Mouse (Mus musculus): Measurements from ENCODE around the gene Atp6v1g2.

Gene Atp6v1g2

GRCm38 (mm10) chr17:35254241-35255098 is 21.0 kb downstream of the Atp6v1g2 start:
- DNase-seq (ENCODE audit: low spot score in 2 of 2), result no peak

- DNase-seq (ENCODE audit: low spot score in 2 of 2), result no peak
Observed at GRCm38 (mm10) chr17:35255301-35255700, 21.8 kb downstream of the Atp6v1g2 start.

- no peak for DNase-seq (ENCODE audit: low spot score in 2 of 2)
Observed at GRCm38 (mm10) chr17:35255704-35256103, 22.2 kb downstream of the Atp6v1g2 start.

- no peak for DNase-seq (ENCODE audit: low spot score in 2 of 2)
Observed at GRCm38 (mm10) chr17:35257378-35257777, 23.9 kb downstream of the Atp6v1g2 start.

GRCm38 (mm10) chr17:35257824-35258491 is 24.5 kb downstream of the Atp6v1g2 start:
- DNase-seq (ENCODE audit: low spot score in 2 of 2), result peak; percentile 90 to 92

- peak in 1 of 2 experiments; percentile 34 for DNase-seq (ENCODE audit: low spot score in 2 of 2)
Observed at GRCm38 (mm10) chr17:35258492-35259478, 25.3 kb downstream of the Atp6v1g2 start.

GRCm38 (mm10) chr17:35259621-35260020 is 26.2 kb downstream of the Atp6v1g2 start:
- DNase-seq (ENCODE audit: low spot score in 2 of 2), result no peak

GRCm38 (mm10) chr17:35261651-35262050 is 28.2 kb downstream of the Atp6v1g2 start:
- DNase-seq (ENCODE audit: low spot score in 2 of 2), result no peak

GRCm38 (mm10) chr17:35262664-35263522 is 29.4 kb downstream of the Atp6v1g2 start, which contains the start of gene H2-D1:
H2-D1 (plus strand) TSS chr17:35262730.
- DNase-seq (ENCODE audit: low spot score in 2 of 2), result peak; percentile 98 to 99

- DNase-seq (ENCODE audit: low spot score in 2 of 2), result no peak
Observed at GRCm38 (mm10) chr17:35263523-35263883, 30.0 kb downstream of the Atp6v1g2 start.

GRCm38 (mm10) chr17:35267399-35268086 is 34.1 kb downstream of the Atp6v1g2 start:
- no peak for DNase-seq (ENCODE audit: low spot score in 2 of 2)

GRCm38 (mm10) chr17:35269653-35270347 is 36.3 kb downstream of the Atp6v1g2 start:
- DNase-seq (ENCODE audit: low spot score in 2 of 2), result no peak

- no peak for DNase-seq (ENCODE audit: low spot score in 2 of 2)
Observed at GRCm38 (mm10) chr17:35272249-35272648, 38.8 kb downstream of the Atp6v1g2 start.

GRCm38 (mm10) chr17:35274770-35275169 is 41.3 kb downstream of the Atp6v1g2 start:
- peak; percentile 76 to 90 for DNase-seq (ENCODE audit: low spot score in 2 of 2)

GRCm38 (mm10) chr17:35276304-35276864 is 42.9 kb downstream of the Atp6v1g2 start:
- DNase-seq (ENCODE audit: low spot score in 2 of 2), result no peak

- DNase-seq (ENCODE audit: low spot score in 2 of 2), result no peak
Observed at GRCm38 (mm10) chr17:35278049-35278448, 44.6 kb downstream of the Atp6v1g2 start.

GRCm38 (mm10) chr17:35278957-35279688 is 45.7 kb downstream of the Atp6v1g2 start:
- no peak for DNase-seq (ENCODE audit: low spot score in 2 of 2)

GRCm38 (mm10) chr17:35280276-35280675 is 46.8 kb downstream of the Atp6v1g2 start:
- DNase-seq (ENCODE audit: low spot score in 2 of 2), result no peak
